Mouse (Mus musculus) layer of hippocampus, postnatal 14 days (tissue): ENCODE data around the gene Efr3b. TPM values are rescaled to one million over a fixed set of nuclear protein-coding genes. Genes with fewer than 3 reads are reported as not detected.

Experiments used
- DNase-seq, 2 experiments: peaks; one replicate each; pipeline ENCODE4 v3.0.0; 2021 to 2022; ENCODE audit warnings: low spot score in 2 of 2, mixed read lengths in 1 of 2
- total RNA-seq, 2 experiments: library from RNA; stranded (reverse); gene quantifications; 2 replicates each; pipeline ENCODE4 v1.2.3; 2021

Efr3b gene
- total RNA-seq, 2 experiments from 2014 or later = 108 to 115 TPM

DNA sequence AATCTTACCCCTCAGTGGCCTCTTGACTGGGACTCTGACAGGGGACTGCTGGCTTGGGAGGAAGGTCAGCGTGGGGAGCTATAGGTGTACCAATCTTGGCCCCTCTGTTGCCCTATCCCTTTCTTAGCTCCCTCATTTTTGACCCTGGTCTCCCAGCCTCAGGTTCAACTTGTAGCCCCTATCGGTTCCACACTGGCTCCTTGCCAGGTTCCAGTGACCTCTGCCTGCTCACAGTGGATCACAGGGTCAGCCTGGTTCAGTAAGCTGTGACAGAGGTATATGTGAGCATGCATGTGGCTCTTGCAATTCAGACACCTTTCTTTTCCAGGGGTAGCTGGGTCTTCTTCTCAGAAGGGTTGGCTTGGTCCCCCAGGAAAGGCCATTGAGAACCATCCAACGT, 122.9 kb downstream of the Efr3b start:
- DNase-seq = no peak

Other genes with a start within 250 kb of the Efr3b start
- gene Dnmt3a, start 232.9 kb downstream of the Efr3b start, total RNA-seq = 100 to 1,000 TPM; 272 to 273 TPM
- 1 to 10 TPM; 2.1 to 2.6 TPM for gene Pomc, start 84.0 kb downstream of the Efr3b start, total RNA-seq
- 10 to 100 TPM; 68.7 to 77.1 TPM for gene Dnajc27, start 43.7 kb upstream of the Efr3b start, total RNA-seq
- gene Adcy3, start 94.2 kb upstream of the Efr3b start, total RNA-seq = 10 to 100 TPM; 44.8 to 49.4 TPM
- 1 to 10 TPM; 9.8 to 9.9 TPM for gene Ptrhd1, start 195.1 kb upstream of the Efr3b start, total RNA-seq
- 1 to 10 TPM; 4.1 to 4.9 TPM for gene Cenpo, start 195.4 kb upstream of the Efr3b start, total RNA-seq